Mouse (Mus musculus) left cerebral cortex, postnatal 25 days (tissue): Measurements from ENCODE around the gene Rp9. TPM values are rescaled to one million over a fixed set of nuclear protein-coding genes. Genes with fewer than 3 reads are reported as not detected.
"Not testable (repeated sequence)": the region's sequence is repeated elsewhere in the genome, so short reads cannot be mapped to it uniquely, and the experiment has no call there.

Experiments used
- DNase-seq, 2 experiments: peaks; one replicate each; pipeline ENCODE4 v3.0.0; 2022; ENCODE audit warnings: low spot score in 2 of 2, mixed read lengths in 1 of 2
- intact Hi-C: fragments of 180-260 bp; cut with DNase I; formaldehyde crosslinking; loops from one replicate; pipeline ENCODE4 v1.15.1; 2025
- total RNA-seq, 2 experiments: library from RNA; stranded (reverse); gene quantifications; 2 replicates each; pipeline ENCODE4 v1.2.3; 2021

Rp9 gene
- total RNA-seq, 2 experiments from 2014 or later, result 40.0 to 40.1 TPM

DNA sequence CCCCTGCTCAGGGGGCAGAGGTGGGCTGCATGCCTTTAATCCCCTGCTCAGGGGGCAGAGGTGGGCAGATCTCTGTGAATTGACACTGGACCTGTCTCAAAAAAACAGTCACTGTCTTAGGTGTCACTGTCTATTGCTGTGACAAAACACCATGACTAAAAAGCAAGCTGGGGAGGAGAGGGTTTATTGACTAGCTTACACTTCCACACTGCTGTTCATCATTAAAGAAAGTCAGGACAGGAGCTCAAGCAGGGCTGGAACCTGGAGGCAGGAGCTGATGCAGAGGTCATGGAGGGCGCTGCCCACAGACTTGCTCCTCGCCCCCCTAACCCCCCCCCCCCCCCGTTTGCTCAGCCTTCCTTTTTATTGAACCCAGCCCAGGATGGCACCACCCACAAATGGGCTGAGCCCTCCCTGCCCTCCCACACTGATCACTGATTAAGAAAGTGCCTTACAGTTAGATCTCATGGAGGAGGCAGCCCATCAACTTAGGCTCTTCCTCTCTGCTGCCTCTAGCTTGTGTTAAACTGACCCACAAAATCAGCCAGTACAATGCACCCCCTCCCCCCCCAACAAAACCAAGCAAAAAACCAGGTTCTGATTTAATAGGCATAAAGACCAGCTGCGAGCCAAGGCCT lies 41.4 kb downstream of the Rp9 start:
- DNase-seq, result no peak
- intact Hi-C loops, result no loop called here

- no peak for DNase-seq
- intact Hi-C loops, result no loop called here
Observed at GRCm38 (mm10) chr9:22424719-22425118, 44.8 kb downstream of the Rp9 start.

DNA sequence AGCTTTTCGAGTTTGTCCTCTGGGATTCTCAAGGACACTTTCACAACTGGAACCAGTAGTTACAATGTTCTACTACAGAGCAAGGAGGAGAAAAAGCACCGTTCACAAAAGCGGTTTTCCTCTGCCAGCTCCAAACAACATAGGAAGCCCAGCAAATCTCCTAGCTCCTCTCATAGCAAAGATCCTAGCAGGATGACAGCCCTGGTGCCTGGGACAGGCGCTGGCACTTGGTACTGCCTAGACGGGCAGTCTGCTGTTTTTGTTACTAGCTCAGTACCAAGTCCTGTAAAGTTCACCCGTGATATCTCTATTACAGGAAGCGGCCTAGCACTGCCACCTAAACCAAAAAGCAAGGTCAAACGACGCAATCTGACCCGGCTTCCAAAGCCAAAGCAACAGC lies 45.3 kb downstream of the Rp9 start:
- DNase-seq, result no peak
- intact Hi-C loops, result no loop called here

DNA sequence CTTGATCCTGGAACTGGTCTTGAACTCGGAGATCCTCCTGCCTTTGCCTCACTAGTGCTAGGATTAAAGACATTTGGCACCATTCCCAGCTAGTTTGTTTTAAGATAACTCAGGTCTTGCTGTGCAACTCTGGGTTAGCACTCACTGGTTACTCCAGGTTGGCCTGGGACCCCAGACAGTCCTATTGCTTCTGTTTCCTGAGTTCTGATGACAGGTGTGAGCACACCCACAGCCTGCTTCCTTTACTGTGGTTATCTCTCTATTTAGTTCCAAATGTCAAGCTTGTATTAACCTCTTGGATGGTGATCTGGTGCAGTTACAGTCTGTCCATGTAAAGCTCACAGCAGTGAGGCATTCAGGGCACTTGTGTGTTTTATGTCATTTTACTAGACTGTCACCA lies 46.0 kb downstream of the Rp9 start:
- no peak for DNase-seq
- intact Hi-C loops, result no loop called here

DNA sequence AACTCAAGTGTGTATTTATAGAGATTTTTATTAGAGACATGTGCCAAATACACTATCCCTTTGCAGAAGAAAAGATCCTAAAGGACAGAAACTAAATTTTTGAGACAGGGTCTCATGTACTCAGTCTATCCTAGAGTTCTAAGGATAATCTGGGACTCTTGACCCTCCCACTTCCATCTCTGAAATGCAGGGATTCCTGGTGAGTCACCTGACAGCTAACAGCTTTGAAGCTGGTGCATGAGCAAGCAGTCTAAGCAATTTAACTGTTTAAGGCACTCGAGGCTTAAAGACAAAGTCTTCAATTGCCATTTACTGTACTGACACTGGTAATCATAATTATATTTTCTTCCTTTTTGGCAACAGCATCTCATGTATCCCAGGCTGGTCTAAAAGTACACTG lies 47.0 kb downstream of the Rp9 start:
- DNase-seq, result peak in 1 of 2 experiments; percentile 18
- intact Hi-C loops, result no loop called here

DNA sequence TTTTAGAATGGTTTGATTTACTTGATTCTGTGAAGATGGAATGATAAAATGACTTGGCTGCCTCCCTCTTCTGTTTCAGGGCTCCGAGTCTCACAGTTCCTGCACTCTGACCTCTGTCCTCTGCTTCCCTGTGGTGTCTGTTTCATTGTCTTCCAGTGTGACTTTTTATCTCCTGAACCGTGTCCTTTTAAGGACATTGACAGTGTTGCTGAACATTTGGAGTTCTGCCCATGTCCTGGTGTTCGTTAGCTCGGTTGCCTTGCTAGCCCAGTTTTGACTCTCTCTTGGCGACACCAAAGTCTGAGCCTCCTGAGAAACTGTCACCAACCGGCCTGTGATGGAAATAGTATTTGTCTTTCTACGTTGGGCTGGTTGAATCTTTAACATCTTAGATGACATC lies 49.1 kb downstream of the Rp9 start:
- no peak for DNase-seq
- intact Hi-C loops, result no loop called here

DNA sequence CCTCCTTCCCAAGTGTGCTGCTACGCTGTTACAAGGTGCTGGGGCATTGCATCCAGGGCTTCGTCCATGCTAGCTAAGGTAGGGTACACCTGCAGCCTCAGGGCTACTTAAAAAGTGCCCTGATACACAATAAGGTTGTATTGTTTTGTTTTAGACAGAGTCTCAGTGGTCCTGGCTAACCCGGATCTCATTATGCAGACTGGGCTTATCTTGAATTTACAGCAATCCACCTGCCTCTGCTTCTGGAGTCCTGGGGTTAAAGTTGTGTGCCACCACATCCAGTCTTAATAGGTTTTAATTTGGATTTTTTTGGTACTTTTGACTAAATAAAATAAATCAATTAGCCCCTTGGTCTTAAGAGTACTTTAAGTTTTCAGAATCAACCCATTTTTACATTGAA lies 49.7 kb downstream of the Rp9 start:
- DNase-seq, result no peak
- intact Hi-C loops, result no loop called here

GRCm38 (mm10) chr9:22417547-22417946 lies 52.0 kb downstream of the Rp9 start:
- intact Hi-C loops, result no loop called here
- no peak for DNase-seq

DNA sequence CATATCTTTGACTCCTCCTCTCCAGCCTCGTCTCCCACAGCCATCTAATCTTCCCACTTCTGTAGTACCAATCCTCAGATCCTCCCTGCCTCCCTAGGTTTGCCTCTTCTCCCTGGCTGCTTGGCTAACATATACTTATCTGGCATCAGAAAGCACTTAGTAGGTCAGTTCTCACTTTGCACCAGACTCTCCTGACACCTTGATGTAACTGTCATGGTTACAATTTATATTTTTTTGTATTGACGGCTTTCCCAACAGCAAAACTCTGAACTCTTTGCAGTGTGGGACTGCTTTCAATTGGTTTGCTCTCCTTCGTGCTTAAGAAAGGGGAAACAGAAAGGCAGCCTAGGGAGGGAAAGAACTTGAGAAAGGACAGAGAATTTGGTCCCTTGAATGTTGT lies 53.4 kb downstream of the Rp9 start:
- intact Hi-C loops, result no loop called here

GRCm38 (mm10) chr9:22411002-22411857 lies 58.3 kb downstream of the Rp9 start, which contains the start of gene 9530077C05Rik:
TSS of gene 9530077C05Rik (plus strand) at chr9:22411513.
- DNase-seq, result peak; percentile 98 to 99
- intact Hi-C loops, result loop anchor here (5.0 kb wide), 1 partner anchor 254 kb away; the partner anchor contains the start of gene Pigyl

More for the DNA sequence above, 53.4 kb downstream of the Rp9 start:
- no peak for DNase-seq

DNA sequence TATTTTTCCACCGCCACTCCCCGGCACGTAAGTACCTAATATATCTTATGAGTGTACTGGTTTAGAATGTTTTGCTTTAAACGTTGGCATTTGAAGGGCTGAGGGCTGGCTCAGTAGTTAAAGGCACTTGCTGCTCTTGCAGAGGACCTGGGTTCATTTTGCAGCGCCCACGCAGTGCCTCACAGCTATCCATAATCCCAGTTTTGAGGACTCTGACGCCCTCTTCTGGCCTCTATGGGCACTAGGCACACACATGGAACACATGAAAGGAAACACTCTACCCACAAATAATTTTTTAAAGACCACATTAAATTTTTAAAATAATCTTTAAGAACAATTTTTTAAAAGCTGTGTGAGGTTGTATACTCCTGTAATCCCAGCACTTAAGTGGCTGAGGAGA lies 60.0 kb downstream of the Rp9 start:
- intact Hi-C loops, result no loop called here
- no peak for DNase-seq

DNA sequence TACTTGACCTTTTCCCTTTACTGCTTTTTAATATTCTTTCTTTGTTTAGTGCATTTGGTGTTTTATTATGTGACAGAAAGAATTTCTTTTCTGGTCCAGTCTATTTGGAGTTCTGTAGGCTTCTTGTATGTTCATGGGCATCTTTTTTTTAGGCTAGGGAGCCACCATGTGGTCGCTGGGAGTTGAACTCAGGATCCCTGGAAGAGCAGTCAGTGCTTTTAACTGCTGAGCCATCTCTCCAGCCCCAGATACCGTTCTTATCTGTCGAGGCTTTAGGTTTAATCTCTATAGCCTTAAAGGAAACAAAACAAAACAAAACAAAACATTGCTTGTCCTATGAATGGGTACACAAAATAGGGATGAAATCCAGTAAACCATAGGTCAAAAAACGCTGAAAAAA lies 61.2 kb downstream of the Rp9 start:
- DNase-seq, result peak in 1 of 2 experiments; percentile 57
- intact Hi-C loops, result loop anchor here (1.0 kb wide), 1 partner anchor 176 kb away; no protein-coding TSS in a partner anchor

DNA sequence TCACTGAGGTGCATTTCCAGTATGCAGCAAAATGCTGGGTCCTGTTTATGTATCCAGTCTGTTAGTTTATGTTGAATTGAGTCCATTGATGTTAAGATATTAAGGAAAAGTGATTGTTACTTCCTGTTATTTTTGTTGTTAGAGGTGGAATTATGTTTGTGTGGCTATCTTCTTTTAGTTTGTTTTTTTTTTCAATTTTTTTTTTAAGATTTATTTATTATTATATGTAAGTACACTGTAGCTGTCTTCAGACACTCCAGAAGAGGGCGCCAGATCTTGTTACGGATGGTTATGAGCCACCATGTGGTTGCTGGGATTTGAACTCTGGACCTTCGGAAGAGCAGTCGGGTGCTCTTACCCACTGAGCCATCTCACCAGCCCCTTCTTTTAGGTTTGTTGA lies 61.9 kb downstream of the Rp9 start:
- intact Hi-C loops, result loop anchor here (1.0 to 2.0 kb wide), 2 partner anchors 101 to 175 kb away; partner anchors contain the start of gene Zfp810
- not testable (repeated sequence) for DNase-seq

DNA sequence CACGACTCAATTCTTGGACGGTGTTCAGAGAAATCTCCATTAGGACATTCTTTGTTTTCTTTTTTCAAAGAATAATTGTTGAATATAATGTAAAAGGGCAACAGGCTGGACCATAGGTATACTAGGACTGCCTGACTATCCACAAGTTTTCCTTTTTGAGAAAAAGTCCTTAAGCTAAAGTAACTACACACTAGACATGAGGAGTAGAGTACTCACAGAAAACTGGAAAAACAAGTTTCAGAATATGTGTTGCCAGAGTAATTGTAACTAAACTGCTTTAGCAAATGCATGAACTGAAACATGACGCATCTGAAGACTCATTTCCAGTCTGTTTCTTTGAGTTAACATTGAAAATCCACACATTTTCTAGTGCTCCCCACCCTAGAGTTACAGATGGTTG lies 64.1 kb downstream of the Rp9 start:
- intact Hi-C loops, result no loop called here
- no peak for DNase-seq

GRCm38 (mm10) chr9:22403501-22403900 lies 66.0 kb downstream of the Rp9 start:
- intact Hi-C loops, DNase-seq: not testable (repeated sequence)

GRCm38 (mm10) chr9:22402976-22403375 lies 66.6 kb downstream of the Rp9 start:
- DNase-seq, result no peak
- intact Hi-C loops, result no loop called here

- DNase-seq, result no peak
- intact Hi-C loops, result no loop called here
Observed at GRCm38 (mm10) chr9:22402001-22402400, 67.5 kb downstream of the Rp9 start.

DNA sequence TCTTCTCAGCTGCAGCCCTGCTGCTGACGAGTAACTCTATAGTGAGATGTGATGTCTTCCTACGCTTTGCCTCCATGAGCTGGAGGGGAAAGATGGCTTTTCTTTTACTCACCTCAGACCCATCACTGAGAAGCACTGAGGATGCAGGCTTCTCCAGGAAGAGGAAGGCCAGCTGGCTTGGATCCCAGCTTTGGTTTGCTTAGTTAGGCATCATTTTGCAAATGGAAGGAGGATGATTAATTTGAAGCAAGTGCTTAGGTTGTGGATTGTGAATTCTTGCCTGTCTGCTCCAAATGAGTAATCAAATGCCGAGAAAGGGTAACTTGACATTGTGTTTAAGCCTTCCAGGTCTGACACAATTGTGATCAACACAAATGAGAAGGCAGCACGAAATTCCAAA lies 70.5 kb downstream of the Rp9 start:
- intact Hi-C loops, result no loop called here
- peak in 1 of 2 experiments; percentile 31 for DNase-seq

GRCm38 (mm10) chr9:22394725-22395124 lies 74.8 kb downstream of the Rp9 start:
- no peak for DNase-seq
- intact Hi-C loops, result no loop called here

GRCm38 (mm10) chr9:22390390-22390789 lies 79.2 kb downstream of the Rp9 start:
- no peak for DNase-seq
- intact Hi-C loops, result no loop called here

DNA sequence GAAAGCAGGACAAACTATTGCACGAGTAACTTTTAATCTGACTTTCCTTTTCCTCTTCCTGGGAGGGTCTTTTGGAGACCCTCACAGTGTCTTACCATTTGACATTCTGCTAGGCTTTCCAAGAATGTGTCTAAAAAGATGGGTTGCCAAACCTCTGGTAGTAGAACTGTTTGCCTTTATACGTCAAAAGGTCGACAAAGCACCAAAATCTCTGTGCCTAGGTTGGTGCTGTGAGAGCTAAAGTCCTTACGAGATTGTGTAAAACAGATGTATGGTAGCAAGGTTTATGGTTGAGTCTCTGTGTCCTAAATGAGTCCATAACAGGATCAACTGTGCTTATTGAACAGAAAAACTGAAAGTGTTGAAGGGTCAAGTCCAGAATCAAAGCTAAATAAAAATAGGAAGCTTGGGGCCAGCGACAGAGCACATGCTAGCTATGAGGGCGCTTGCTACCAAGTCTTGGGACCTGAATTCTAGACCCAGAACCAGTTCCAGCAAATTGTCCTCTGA lies 79.8 kb downstream of the Rp9 start:
- DNase-seq, result no peak
- intact Hi-C loops, result loop anchor here (5.0 kb wide), 1 partner anchor 162 kb away; the partner anchor contains the start of gene Zfp809
